Mouse (Mus musculus) brain, embryonic 18.5 days (tissue): ENCODE data around the gene Sytl1.

Source experiments
- DNase-seq: peaks from one replicate; pipeline ENCODE4 v3.0.0-alpha.2; 2012; ENCODE audit warnings: low read depth, low spot score

Sytl1 gene

DNA sequence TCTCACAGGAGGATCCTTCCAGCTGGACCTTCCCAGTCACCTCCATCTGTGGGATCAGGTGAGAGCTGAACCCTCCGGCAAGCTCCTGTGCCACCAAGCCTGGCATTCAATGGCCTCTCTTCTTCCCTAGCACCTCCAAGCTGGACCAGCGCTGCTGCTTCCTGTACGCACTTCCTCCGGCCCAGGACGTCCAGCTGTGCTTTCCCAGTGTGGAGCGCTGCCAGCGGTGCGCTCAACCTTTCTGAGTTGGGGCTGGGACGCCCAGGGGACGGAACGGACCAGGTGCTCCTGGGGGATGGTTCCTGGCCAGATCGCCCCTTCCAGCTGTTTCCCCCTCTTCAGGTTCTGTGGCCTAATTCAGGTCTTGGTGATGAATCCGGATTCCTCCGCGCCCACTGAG is 15.8 kb downstream of the Sytl1 start:
- DNase-seq, result no peak

- DNase-seq, result no peak
Measured at GRCm38 (mm10) chr4:133244289-133244688, 18.6 kb downstream of the Sytl1 start.

GRCm38 (mm10) chr4:133243538-133243937 is 19.4 kb downstream of the Sytl1 start:
- DNase-seq, result no peak

DNA sequence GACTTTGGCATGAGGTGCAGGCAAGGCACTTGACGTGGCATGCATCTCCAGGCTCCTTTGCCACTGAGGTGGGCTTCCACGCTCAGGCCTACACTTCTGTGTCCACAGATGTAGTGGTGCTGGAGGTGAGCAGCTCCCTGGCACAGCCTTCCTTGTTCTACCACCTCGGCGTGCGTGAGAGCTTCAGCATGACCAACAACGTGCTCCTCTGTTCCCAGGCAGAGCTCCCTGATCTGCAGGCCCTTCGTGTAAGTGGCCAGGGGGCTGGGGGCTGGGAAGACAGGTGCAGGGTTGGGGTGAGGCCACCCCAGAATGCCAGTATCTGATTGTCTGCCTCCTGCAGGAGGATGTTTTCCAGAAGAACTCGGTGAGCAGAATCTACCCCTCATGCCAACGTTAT is 20.2 kb downstream of the Sytl1 start:
- DNase-seq, result no peak

- DNase-seq, result no peak
Measured at GRCm38 (mm10) chr4:133241910-133242309, 21.0 kb downstream of the Sytl1 start.

- peak; percentile 59 for DNase-seq
Measured at GRCm38 (mm10) chr4:133240934-133241908, 21.7 kb downstream of the Sytl1 start.

DNA sequence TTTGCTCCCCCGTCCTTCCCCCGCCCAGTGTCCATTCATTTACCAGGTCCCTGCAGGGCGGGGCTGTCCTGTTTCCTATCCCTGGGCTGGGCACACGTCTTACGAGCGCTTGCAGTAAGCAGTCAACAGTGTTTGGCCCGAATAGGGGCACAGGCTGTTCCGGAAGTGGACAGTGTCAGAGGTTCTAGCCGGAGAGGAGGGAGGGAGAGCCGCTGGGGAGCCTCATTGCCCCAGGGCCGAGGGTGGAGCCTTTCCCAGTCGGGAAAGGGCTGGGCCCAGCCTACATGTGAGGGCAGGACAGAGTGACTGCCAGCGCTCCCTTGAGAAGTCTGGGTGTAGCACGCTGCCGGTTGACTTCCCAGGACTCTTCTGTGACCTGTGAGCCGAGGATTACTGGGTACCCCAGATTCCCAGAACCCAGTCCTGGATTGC is 22.4 kb downstream of the Sytl1 start, which contains the start of gene Map3k6:
Gene Map3k6 (plus strand): TSS at position 329 of the 432 bp plus-strand sequence.
- no peak for DNase-seq

DNA sequence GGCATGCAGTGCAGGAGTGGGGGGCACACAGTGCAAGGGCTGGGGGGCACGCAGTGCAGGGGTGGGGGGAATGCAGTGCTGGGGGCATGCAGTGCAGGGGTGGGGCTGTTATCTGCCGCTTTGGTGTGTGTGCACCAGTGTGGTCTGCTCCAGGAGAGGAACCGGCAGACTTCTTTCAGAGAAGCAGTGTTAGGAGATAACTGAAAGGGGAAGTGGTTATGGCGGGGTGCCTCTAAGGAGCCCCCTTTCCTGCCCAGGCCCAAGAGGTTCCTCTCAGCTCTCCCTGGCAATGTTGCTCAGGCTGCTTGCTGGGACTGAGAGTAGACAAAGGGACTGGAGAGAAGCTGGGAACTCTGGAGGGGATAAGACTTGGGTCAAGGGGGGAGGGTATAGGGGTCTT is 25.0 kb downstream of the Sytl1 start:
- DNase-seq, result no peak

DNA sequence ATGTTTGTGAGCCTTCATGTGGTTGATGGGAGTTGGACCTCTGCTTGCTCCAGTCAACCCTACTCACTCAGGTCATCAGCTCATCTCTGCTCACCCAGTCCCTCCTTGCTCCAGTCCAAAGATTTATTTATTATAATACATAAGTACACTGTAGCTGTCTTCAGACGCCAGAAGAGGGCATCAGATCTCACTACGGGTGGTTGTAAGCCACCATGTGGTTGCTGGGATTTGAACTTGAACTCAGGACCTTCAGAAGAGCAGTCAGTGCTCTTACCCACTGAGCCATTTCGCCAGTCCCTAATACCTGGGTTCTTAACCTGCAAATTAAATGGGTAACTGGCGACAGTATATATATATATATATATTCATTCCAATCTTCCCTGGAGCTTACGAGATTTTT is 27.5 kb downstream of the Sytl1 start:
- no peak for DNase-seq

GRCm38 (mm10) chr4:133234771-133235170 is 28.1 kb downstream of the Sytl1 start:
- DNase-seq, result no peak

DNA sequence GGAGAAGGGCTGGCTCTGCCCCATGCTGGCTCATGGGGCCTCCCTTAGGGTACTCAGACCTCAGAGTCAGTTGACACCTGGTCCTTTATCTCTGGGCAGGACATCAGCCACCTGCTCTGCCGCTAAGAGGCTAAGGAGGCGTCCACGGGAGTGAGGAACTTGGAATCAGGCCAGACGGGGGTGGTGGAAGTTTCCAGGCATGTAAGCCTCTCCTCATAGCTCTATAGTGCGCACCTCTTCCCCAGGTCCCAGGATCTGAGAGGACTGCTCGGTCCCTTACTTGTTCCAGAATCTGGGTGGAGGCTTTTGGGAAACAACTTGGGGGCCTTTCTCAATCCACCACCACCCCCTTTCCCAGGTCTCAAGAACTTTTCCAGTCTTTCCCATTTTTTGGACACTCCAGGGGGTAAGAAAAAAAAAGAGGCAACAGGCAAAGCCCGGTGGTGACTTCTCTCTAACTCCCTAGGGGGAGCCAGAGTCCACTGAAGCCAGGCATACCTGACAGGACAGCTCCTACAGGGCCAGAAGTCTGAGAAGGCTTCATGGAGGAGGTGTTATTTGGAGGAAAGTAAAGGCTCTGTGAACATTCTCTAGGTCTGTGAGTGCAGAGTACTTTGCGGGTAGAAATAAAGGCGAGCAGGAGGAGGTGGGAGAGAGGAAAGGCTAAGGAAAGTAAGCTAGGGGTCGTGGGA is 29.5 kb downstream of the Sytl1 start:
- no peak for DNase-seq

DNA sequence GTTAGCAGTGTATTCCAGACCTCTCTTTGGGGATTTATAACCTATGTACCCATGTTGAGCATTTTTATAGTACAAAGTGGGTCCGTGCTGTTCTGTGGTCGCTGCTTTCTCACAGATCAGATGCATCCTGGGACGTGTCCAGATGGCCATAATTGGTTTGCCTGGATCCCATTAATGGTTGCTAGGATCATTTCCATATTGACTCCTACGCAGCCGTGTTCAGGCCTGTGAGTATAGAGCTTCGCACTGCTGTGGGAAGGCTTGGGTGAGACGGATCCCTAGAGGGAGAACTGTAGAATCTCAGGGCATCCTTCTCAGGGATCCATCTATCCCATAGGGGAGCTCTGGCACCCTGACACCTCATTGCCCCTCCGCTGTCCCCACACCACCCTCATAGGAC is 33.3 kb downstream of the Sytl1 start:
- no peak for DNase-seq

- no peak for DNase-seq
Measured at GRCm38 (mm10) chr4:133227636-133228035, 35.3 kb downstream of the Sytl1 start.

DNA sequence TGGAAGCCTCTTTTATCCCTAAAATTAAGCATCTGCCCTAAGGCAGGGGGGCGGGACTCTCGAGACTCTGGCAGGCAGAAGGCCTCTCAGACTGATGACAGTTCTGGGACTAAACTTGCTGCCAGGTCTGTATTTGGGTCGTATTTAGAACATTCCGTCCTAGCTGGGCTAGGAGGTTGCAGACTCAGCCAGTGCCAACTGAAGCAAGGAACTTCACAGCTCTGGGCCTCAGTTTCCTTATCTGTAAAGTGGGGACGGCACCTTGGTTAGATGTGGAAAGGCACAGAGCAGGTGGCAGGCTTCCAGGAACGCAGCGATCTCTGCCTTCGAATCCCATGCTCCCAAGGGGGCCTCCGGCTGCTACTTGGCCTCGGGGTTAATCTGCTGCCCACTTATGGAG is 36.8 kb downstream of the Sytl1 start:
- no peak for DNase-seq

GRCm38 (mm10) chr4:133223875-133224274 is 39.0 kb downstream of the Sytl1 start:
- DNase-seq, result no peak

DNA sequence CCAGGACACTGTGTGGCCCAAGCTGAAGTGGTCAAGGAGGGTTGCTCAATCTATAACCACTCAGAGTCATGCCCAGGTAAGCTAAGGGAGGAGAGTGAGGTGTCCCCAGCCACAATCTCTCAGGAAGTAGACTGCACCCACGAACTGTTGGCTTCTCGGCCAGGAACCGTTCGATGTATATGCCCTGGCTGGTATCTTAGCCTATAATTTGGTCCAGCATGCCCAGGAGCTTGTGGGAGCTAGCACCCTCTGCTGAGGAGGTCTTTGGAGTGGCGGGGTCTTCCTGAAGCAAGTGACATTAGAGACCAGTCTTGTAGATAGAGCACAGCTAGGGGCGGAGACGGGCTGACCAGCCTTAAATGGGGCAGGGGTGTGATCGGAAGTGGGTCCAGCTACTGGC is 41.2 kb downstream of the Sytl1 start:
- no peak for DNase-seq

DNA sequence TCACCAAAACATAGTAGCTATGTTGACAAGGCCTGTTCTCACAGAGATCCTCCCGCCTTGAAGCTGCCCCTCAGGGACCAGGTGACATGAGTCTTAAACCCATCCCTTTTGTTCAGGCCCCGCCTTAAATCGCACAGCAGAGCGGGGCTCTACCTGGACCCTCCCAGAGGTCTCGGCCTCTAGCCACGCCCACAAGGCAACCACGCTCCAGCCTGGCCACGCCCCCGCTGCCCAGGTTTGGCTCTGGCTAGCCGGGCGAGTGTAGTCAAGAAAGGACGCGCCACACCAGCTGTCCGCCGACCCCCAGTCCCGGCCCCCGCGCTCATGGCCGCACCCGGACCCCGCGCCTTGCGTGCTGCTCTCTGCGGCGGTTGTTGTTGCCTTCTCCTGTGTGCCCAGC is 42.3 kb downstream of the Sytl1 start:
- DNase-seq, result no peak

DNA sequence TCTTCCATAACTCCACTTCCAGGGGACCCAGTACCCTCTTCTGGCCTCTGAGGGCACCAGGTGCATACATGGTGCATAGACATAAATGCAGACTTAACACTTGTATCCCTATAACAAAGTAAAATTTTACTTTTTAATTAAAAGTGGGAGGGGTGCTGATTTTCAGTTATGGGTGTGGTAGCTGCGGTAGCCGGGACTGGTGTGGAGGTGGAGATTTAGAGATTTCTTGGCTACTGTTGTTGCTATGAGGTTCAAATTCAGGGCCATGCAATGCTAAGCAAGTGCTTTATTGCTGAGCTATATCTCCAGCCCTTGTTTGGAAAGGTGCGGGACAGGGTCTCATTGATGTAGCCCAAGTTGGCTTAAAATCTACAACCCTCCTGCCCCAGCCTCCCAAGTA is 44.2 kb downstream of the Sytl1 start:
- no peak for DNase-seq

DNA sequence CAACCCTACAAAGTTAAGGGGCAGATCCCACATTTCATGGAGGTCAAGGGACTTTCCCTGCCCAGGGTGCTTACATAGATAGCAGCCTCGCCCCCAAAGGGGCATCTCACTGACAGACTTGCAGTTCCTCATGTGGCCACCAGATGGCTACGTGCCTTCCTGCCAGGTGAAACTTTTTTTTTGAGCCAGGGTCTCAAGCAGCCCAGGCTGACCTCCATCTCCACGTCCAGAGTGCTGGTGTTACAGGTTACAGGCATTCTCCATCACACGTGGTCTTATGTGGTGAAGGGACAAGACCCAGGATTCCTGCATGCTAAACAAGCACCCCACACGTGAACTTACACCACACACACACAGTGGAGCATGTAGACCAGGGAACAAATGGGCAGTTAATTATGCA is 45.3 kb downstream of the Sytl1 start:
- no peak for DNase-seq

DNA sequence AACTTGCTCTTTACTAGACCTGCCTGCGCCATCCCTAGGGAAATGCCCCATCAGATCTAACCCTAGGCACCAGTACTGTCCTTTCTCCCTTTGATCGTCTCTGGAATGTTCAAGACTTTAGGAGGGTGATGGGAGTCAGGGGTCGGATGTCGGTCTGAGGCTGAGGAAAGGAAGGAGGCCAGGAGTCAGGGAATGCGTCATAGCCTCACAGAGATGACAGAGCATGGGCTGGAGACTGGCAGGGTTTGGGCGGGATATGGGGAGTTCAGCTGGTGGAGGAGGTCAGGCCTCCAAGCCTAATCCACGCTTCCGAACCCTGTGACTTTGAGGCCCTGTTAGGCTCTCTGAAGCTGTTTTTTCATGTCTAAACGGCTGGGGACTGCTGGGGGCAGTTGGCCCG is 49.3 kb downstream of the Sytl1 start:
- DNase-seq, result no peak

DNA sequence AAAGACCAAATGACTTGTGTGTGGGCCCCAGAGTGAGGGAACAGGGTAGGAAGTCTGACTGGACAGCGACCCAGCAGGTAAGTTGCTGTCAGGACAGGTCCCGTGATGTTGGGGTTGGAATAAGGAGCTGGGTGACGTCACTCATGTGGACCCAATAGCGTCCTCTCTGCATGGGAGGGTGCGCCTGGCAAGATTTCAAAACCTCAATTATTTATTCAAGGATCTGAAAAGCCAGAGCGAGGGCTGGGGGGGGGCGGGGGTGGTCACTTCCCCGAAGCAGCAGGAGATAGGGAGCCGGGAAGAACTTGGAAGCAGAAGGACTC is 49.7 kb downstream of the Sytl1 start:
- DNase-seq, result no peak

DNA sequence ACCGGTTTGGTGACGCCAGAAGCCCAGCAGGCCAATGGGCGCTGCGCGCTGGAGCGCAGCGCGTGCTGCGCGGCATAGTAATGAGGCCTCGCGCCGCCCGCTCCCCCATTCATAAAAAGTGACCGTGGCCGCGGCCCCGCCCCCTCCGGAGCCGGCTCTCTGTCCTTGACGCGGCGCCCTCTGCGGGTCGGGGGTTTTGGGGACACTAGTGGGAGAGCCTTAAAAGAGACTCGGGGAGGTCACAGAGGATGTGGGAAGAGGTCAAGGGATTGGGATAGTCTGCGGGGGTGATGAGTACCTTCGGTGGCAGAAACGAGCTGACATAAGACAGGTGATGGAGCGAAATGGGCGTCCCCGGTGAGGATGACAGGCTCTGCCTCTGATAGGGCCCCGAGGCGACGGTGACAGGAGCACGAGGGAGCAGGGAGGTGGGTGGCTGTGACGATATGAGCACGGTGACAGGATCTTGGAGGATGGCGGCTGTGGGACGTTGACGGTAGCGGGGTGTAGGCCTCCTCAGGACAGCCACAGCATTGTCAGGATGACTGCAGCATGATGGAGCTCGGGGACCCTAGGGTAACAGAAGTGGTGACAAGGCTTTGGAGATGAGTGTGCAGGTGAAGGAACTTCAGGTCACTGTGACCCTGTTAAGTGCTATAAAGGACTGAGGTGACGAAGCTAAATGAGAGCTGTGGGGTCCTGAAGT is 50.2 kb downstream of the Sytl1 start:
- no peak for DNase-seq
